Mouse (Mus musculus): ENCODE data around the gene Mpi.

The Mpi gene

DNA sequence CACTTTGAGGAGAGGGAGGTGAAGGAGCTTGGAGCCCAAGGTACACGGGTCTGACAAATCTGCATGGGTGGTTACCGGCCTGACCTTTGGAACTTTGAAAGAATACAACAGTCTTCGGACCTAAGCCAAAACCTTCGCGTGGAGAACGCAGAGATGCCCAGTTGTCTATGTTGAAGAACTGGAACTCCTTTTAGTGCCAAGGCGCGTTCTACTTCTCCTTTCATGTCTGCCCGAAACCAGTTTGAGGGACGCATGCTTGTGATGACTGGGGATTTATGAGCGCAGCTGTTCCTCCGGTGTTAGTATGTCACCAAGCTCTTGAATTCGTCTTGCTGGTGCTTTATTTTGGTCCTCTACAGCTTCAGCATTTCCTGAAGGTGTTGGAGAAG is 9.1 kb upstream of the Mpi start:
- DNase-seq (ENCODE audit: low spot score in 2 of 2) = peak in 1 of 2 experiments; percentile 54

DNA sequence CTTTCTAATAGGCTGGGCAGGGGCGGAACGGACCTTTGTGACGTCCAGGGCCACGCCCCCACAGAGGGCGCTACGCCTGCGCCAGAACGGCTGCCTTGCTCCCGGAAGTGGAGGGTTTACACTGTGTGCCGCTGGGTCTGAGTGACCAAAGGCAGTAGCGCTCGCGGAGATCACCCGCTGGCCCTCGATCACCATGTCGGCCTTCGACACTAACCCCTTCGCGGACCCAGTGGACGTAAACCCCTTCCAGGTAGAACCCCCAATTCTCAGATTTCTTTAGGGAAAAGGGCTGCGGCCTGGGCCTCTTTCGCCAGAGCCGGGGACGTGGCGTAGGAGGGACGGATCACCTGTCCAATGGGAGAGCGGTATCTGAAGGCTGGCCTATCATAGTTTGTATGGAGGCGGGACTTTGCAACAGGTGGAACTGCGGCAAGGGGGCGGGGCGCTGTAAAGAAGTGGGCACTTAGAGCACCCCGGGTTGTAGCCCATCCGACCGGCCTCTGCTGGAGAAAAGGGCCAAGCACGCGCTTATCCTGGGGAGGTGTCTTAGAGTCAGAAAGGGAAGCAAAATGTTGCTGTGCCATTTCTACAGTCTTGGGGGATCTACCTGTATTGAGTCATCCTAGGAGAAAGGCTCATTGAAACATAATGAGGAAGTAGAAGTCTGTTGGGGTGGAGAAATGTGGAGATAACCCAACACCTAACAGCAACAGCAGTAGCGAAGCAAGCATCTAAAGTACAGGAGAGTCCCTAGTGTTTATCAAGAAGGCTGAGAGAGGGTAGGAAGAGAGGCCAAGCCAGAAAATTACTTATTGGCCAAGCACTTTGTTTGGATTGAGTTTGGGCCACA is 8.5 kb upstream of the Mpi start, which contains the start of gene Scamp2:
Gene Scamp2 (plus strand): TSS at position 83 of the 850 bp plus-strand sequence.
- DNase-seq (ENCODE audit: low spot score in 2 of 2) = peak; percentile 93 to 94

- no peak for DNase-seq (ENCODE audit: low spot score in 2 of 2)
These were observed 7.7 kb upstream of the Mpi start for GRCm38 (mm10) chr9:57560263-57560662.

GRCm38 (mm10) chr9:57559568-57559967 is 7.0 kb upstream of the Mpi start:
- no peak for DNase-seq (ENCODE audit: low spot score in 2 of 2)

DNA sequence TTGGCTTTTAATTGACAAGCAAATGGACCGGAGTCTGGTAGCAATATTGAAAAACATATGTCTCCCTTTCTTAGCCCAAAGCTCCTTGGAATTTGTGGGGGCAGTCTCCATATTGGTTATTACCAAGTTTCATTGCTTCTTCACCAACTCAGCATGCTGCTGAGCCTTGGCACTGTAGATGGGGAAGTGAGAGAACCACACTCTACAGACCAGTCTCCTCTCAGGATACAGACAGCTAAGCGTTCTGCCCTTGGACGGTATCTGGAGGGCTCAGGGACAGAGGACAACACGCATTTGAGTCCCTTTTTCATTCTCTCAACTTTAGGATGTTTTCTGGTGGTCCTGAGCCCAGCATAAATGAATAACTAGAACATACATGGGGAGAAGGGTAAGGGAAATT is 6.1 kb upstream of the Mpi start:
- no peak for DNase-seq (ENCODE audit: low spot score in 2 of 2)

DNA sequence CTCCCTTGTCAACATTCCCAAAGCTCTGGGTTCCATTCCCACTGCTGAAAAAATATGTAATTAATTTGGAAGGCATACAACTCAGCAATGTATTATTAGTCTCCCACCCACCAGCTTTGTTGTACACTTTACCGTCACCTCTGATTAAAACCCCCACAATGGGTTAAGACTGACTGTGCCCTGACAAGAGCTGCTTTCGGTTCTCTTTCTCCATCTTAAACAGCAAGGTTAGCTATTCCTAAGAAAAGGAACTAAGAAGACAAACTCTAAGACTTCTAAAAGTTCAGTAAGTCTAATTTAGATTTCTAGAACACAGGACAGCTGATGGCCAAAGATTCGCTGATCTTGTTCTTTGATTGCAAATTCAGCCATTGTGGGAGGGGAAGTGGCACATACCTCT is 4.7 kb upstream of the Mpi start:
- DNase-seq (ENCODE audit: low spot score in 2 of 2) = no peak

- DNase-seq (ENCODE audit: low spot score in 2 of 2) = no peak
These were observed 2.2 kb upstream of the Mpi start for GRCm38 (mm10) chr9:57554753-57555152.

GRCm38 (mm10) chr9:57553119-57553518 is 556 bp upstream of the Mpi start:
- DNase-seq (ENCODE audit: low spot score in 2 of 2) = no peak

- DNase-seq (ENCODE audit: low spot score in 2 of 2) = no peak
These were observed 2.3 kb downstream of the Mpi start for GRCm38 (mm10) chr9:57550126-57550862.

- DNase-seq (ENCODE audit: low spot score in 2 of 2) = no peak
These were observed 3.4 kb downstream of the Mpi start for GRCm38 (mm10) chr9:57549186-57549585.

DNA sequence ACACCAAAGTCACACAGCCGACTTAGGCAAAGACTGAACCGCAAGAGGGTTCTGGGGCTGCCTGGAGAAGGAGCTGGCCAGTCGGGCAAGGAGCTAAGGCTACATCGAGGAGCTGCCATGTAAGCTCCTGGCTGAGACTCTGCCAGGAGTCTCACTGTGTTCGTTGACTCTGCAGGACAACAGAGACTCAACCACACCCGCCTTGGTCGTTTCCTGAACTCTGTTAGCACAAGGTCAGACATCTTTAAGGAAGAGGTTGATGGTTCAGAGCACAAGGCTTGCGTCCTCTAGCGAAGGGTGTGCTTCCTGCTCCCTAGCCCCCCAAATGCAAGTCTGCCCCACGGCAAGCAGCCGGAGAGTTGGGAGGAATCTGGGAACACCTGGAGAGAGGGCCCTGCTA is 4.7 kb downstream of the Mpi start:
- DNase-seq (ENCODE audit: low spot score in 2 of 2) = no peak

DNA sequence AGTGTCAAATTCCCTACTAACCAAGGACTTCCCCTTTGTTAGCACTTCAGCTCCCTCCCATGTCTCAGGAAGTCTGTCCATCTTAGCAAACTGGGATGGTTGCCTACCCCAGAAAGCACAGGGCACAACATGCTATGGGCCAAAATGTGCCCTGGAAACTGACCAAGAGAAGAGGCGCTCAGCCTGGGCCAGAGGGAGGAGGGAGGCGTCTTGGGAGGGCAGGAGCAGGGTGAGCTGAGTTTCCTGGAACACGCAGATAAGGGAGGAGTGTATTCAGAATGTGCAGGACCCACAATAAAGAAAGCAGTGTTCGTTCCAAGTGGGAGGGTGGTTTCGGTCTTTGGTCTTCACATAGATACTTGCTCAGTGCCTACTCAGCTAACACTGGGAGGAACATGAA is 5.3 kb downstream of the Mpi start:
- DNase-seq (ENCODE audit: low spot score in 2 of 2) = no peak

- no peak for DNase-seq (ENCODE audit: low spot score in 2 of 2)
These were observed 8.6 kb downstream of the Mpi start for GRCm38 (mm10) chr9:57543951-57544350.

DNA sequence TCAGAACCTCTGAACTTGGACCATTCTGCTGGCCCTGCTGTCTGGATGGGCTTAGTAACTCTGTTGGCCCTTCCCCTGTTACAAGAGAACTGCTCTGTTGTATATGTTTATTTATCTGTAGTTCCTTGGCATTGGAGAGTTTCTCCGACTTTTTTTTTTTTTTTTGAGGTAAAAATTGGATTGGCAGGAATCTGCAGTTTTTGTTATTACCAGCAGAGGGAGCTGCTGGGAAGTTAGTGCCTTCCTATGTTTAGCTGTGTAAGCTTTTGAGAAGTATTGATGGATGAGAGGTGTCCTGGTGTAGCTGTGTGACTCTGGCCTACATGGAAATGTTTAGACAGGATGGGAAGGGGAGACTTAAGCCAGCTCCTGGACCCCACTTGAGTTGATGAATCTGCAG is 11.3 kb downstream of the Mpi start:
- DNase-seq (ENCODE audit: low spot score in 2 of 2) = peak in 1 of 2 experiments; percentile 72

GRCm38 (mm10) chr9:57539550-57539949 is 13.0 kb downstream of the Mpi start:
- no peak for DNase-seq (ENCODE audit: low spot score in 2 of 2)

- no peak for DNase-seq (ENCODE audit: low spot score in 2 of 2)
These were observed 14.8 kb downstream of the Mpi start for GRCm38 (mm10) chr9:57537728-57538181.

DNA sequence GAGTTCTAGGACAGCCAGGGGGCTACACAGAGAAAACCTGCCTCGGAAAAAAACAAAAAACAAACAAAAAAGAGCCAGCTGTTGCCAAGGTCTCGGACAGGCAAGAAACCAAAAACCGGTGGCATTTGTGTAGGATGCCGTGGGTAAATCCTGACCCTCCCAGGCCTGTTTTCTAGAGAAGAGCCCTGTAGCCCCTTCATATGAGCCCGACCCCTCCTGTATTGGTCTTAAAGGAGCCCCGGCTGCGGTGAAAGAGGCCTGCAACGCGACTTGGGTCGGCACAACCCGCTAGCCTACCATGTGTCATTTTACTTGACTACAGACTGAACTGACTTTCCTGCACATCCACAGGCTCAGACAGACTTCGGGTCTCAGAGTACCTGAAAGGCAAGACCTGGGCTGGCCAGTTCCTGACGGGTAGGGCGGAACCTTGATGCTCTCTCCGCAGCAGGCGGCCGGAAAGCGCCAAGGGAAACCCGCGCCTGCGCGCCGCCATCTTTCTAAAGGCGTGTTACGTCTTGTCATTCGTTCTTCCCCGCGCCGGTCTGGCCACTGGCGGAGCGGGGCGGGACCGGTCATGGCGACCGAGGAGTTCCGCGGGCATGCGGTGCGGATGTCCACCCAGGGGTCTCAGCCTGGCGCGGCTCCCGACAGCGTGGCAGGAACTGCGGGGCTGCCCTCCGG is 15.4 kb downstream of the Mpi start, which contains the start of gene Fam219b:
Gene Fam219b (plus strand): TSS at position 485 of the 684 bp plus-strand sequence.
- peak; percentile 86 to 93 for DNase-seq (ENCODE audit: low spot score in 2 of 2)

GRCm38 (mm10) chr9:57536362-57536761 is 16.2 kb downstream of the Mpi start:
- DNase-seq (ENCODE audit: low spot score in 2 of 2) = no peak

GRCm38 (mm10) chr9:57531946-57532345 is 20.6 kb downstream of the Mpi start:
- no peak for DNase-seq (ENCODE audit: low spot score in 2 of 2)

GRCm38 (mm10) chr9:57526435-57526834 is 26.1 kb downstream of the Mpi start:
- no peak for DNase-seq (ENCODE audit: low spot score in 2 of 2)

DNA sequence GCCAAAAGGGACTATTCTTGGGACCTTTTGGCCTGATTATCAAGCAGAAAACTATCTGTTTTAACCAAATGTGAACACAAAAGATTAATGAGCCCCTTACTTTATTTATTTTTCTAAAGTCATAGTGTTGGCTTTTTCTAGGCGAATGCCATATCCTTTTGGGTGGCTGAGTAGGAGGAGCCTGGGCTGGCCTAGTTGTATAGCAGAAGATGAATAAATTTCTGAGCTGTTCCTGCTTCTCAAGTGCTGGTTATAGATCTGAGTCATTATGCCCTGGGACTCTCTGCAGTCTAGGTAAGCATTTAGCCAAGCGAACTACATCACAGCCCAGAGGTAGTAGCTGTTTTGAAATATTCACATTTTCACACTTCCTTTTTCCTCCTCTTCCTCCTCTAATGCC is 27.0 kb downstream of the Mpi start:
- no peak for DNase-seq (ENCODE audit: low spot score in 2 of 2)

DNA sequence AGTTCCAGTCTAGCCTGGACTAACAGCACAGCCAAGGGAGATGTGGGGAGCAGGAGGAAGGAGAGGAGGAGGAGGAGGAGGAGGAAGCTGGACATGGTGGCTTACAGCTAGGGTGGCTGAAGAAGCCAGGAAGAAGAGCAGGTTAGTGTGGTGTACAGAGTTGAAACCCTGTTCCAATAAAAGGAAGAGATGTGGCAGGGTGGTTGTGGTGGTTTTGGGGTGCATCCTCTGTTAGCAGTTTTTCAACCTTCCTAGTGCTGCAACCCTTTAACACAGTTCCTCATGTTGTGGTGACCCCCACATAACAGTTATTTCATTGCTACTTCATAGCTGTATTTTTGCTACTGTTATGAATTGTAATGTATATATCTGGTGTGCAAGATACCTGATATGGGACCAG is 28.1 kb downstream of the Mpi start:
- no peak for DNase-seq (ENCODE audit: low spot score in 2 of 2)

Measured in spleen, postnatal 10 days (tissue).